Mouse (Mus musculus) stomach, postnatal 0 days (tissue): ENCODE measurements at regions not wholly inside any gene's neighbourhood (a gene's known extent, or its start where the extent isn't known, plus 50 kb on each side); places are given as distances from the start of the nearest gene placed in this dataset.
"Not testable (repeated sequence)": the region's sequence is repeated elsewhere in the genome, so short reads cannot be mapped to it uniquely, and the experiment has no call there.

Experiments used
- ATAC-seq: fragments of 200-750 bp; cut with Nextera tagmentation; 2 replicates; pipeline ENCODE4 v1.8.0; 2017; ENCODE audit not compliant: low FRiP score, low TSS enrichment
- DNase-seq: peaks from one replicate; pipeline ENCODE4 v3.0.0-alpha.2; 2016; ENCODE audit warnings: low spot score
- H3K27ac ChIP-seq: fragments of 300-500 bp; sonication (generic); replicated peaks from 2 replicates; pipeline ENCODE4 v1.5.1; 2014; ENCODE audit warnings: mild to moderate bottlenecking, control low read depth
- H3K27me3 ChIP-seq: fragments of 300-500 bp; sonication (generic); 2 replicates; pipeline ENCODE4 v1.6.1; 2014; ENCODE audit warnings: low read length; ENCODE audit not compliant: control insufficient read depth, insufficient read depth
- H3K36me3 ChIP-seq: fragments of 300-500 bp; sonication (generic); 2 replicates; pipeline ENCODE4 v1.6.1; 2014; ENCODE audit warnings: low read length, mixed read lengths; ENCODE audit not compliant: control insufficient read depth, insufficient read depth
- H3K4me1 ChIP-seq: fragments of 300-500 bp; sonication (generic); replicated peaks from 2 replicates; pipeline ENCODE4 v1.6.1; 2014; ENCODE audit warnings: antibody characterized with exemption; ENCODE audit not compliant: control insufficient read depth, insufficient read depth
- H3K4me2 ChIP-seq: fragments of 300-500 bp; sonication (generic); replicated peaks from 2 replicates; pipeline ENCODE4 v1.6.1; 2014; ENCODE audit warnings: low read depth, mild to moderate bottlenecking, control low read depth, moderate library complexity
- H3K4me3 ChIP-seq: fragments of 300-500 bp; sonication (generic); 2 replicates; pipeline ENCODE4 v1.5.1; 2014; ENCODE audit warnings: low read depth, low read length, control low read depth
- H3K9ac ChIP-seq: fragments of 300-500 bp; sonication (generic); 2 replicates; pipeline ENCODE4 v1.6.1; 2014; ENCODE audit warnings: mild to moderate bottlenecking, low read length, control low read depth, mixed read lengths
- H3K9me3 ChIP-seq: fragments of 300-500 bp; sonication (generic); 2 replicates; pipeline ENCODE4 v1.6.1; 2016; ENCODE audit warnings: low read length; ENCODE audit not compliant: control insufficient read depth
- CTCF ChIP-seq: IDR thresholded peaks from 2 replicates; pipeline ENCODE4 v1.5.1; 2016; ENCODE audit warnings: antibody characterized with exemption, low read depth, mild to moderate bottlenecking, moderate library complexity
- EP300 ChIP-seq: optimal IDR thresholded peaks from 2 replicates; pipeline ENCODE3; 2016; ENCODE audit warnings: antibody characterized with exemption
- WGBS: fragments of 180-500 bp; shearing (Covaris S2); extraction: QIAGEN DNeasy Blood & Tissue Kit; methylation state at CpG from one replicate; pipeline ENCODE4 v1.1.7; 2014; 5-methylcytosine and 5-hydroxymethylcytosine counted together

GRCm38 (mm10) chr19:8496561-8496960 is 91.7 kb upstream of the Slc22a30 start:
- not testable (repeated sequence) for H3K27me3 ChIP-seq, H3K36me3 ChIP-seq, H3K27ac ChIP-seq, H3K9me3 ChIP-seq, H3K4me2 ChIP-seq, H3K4me3 ChIP-seq, ATAC-seq, H3K9ac ChIP-seq, H3K4me1 ChIP-seq, DNase-seq
- 86% methylated on average over 3 of the region's 3 CpGs for WGBS

GRCm38 (mm10) chr19:8497526-8497925 is 92.6 kb upstream of the Slc22a30 start:
- not testable (repeated sequence) for H3K4me1 ChIP-seq, ATAC-seq, DNase-seq, H3K4me3 ChIP-seq, H3K36me3 ChIP-seq, H3K9me3 ChIP-seq, H3K27me3 ChIP-seq, H3K4me2 ChIP-seq, H3K27ac ChIP-seq, H3K9ac ChIP-seq
- WGBS: 78% methylated on average over 2 of the region's 2 CpGs

GRCm38 (mm10) chr19:8517721-8518120 is 73.3 kb upstream of the Slc22a8 start:
- H3K27ac ChIP-seq, DNase-seq, H3K4me2 ChIP-seq, H3K36me3 ChIP-seq, H3K4me1 ChIP-seq, H3K9me3 ChIP-seq, H3K9ac ChIP-seq, H3K4me3 ChIP-seq, H3K27me3 ChIP-seq, ATAC-seq: not testable (repeated sequence)
- 71% methylated on average over 6 of the region's 6 CpGs for WGBS

GRCm38 (mm10) chr19:8518273-8518672 is 72.8 kb upstream of the Slc22a8 start:
- Histone ChIP-seq H3K4me1 (no peaks in the 10 kb centered on the region), H3K27ac (no peak overlapping the region), H3K36me3 (no peaks in the 10 kb centered on the region), H3K4me3 (peak overlapping the region; percentile 33), H3K27me3 (no peaks in the 10 kb centered on the region), H3K9ac (no peak overlapping the region), H3K4me2 (peak overlapping the region; percentile 39), H3K9me3 (no peaks in the 10 kb centered on the region)
- TF ChIP-seq CTCF: no peak
- no peak for TF ChIP-seq EP300
- WGBS: 51% methylated on average over 11 of the region's 11 CpGs
- DNase-seq (peak; percentile 41), ATAC-seq (no peak)

- not testable (repeated sequence) for H3K4me1 ChIP-seq, H3K9ac ChIP-seq, DNase-seq, H3K4me3 ChIP-seq, H3K9me3 ChIP-seq, H3K36me3 ChIP-seq, H3K27me3 ChIP-seq, H3K27ac ChIP-seq, ATAC-seq
- 85% methylated on average over 7 of the region's 7 CpGs for WGBS
- peak overlapping the region; percentile 39; the same call in 1 of the 2 replicates for H3K4me2 ChIP-seq
Measured at GRCm38 (mm10) chr19:8518933-8519332, 72.1 kb upstream of the Slc22a8 start.

GRCm38 (mm10) chr19:8534597-8534996 is 56.5 kb upstream of the Slc22a8 start:
- H3K27ac ChIP-seq: no peak overlapping the region
- 67% methylated on average over 3 of the region's 3 CpGs for WGBS
- no peaks in the 10 kb centered on the region for H3K27me3 ChIP-seq
- H3K36me3 ChIP-seq: no peaks in the 10 kb centered on the region
- no peak for DNase-seq
- no peak overlapping the region for H3K4me2 ChIP-seq
- TF ChIP-seq CTCF (no peak), EP300 (no peak)
- ATAC-seq: no peak
- H3K4me1 ChIP-seq: no peaks in the 10 kb centered on the region
- no peak overlapping the region for H3K9ac ChIP-seq
- H3K9me3 ChIP-seq: no peaks in the 10 kb centered on the region
- no peak overlapping the region for H3K4me3 ChIP-seq

GRCm38 (mm10) chr19:8536085-8536484 is 55.0 kb upstream of the Slc22a8 start:
- WGBS: 52% methylated on average over 2 of the region's 2 CpGs
- TF ChIP-seq EP300: no peak
- TF ChIP-seq CTCF: peak; percentile 51
- no peak for DNase-seq

More at GRCm38 (mm10) chr19:8536085-8536484, 55.0 kb upstream of the Slc22a8 start:
- Histone ChIP-seq H3K4me2 (no peak overlapping the region), H3K4me3 (no peak overlapping the region), H3K27me3 (no peaks in the 10 kb centered on the region), H3K9ac (no peak overlapping the region), H3K36me3 (no peaks in the 10 kb centered on the region), H3K4me1 (no peaks in the 10 kb centered on the region), H3K9me3 (no peaks in the 10 kb centered on the region), H3K27ac (no peak overlapping the region)
- ATAC-seq: no peak
